Mouse (Mus musculus): ENCODE data around the gene Rsph6a.
A peak's percentile ranks its signal among the peaks of the same experiment; 100 is the strongest.

The Rsph6a gene

DNA sequence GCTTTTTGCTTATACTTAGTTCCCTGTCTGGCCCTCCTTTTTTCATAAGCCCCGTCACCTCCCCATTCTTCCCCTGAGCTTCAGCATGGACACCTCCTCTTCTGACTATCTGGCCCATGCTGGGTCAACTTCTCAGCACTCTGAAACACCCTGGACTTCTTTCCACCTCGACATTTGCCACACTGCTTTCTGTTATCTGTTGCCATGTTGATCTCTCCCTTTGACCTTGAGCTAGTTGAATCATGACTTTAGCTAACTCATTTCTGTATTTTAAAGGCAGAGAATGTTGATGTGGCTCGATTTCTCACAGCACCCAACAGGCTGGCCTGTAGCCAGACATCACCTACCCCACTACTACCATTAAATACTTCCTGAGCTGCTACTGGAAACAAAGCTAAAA lies 52.9 kb downstream of the Rsph6a start:
- DNase-seq: no peak

DNA sequence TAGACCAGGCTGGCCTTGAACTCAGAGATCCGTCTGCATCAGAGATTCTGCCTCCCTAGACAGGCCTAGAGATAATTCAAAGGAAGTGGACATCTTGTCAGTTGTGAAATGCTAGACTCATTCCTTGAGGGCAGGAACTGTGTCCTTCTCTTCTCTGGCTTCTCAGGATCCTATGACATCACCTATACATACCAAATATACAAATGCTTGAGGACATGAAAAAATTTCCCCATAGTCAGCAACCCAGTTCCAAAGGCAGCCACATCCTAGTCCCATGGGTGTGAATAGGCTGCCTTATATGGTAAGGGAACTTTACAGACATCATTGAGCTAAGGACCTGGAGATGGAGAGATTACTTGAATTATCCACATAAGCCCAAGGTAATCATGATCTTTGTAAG lies 55.1 kb downstream of the Rsph6a start:
- DNase-seq: no peak

- DNase-seq: peak; percentile 27 to 30
These were observed 63.7 kb downstream of the Rsph6a start, which contains the start of gene Gm4969 for GRCm38 (mm10) chr7:19118028-19118771. Gene Gm4969, minus strand, starts transcription at chr7:19118368.

DNA sequence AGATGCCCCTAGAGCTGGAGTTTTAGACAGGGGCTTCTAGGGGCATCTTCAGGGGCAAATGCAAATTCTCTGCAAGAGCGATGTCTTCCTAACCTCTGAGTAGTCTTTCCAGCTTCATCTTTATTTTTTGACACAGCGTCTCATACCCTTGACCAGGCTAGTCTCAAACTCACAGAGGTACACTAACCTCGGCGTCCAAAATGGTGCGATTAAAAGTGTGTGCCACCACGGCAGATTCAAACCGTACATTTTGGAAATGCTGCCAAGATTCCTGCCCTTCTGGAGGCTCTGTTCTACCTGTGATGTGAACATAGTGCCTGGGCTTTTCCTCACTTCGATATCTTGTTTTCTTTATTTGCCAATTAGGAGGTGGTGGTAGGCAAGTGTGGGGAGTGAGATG lies 64.6 kb downstream of the Rsph6a start:
- DNase-seq: no peak

- DNase-seq: peak; percentile 93 to 95
These were observed 65.3 kb downstream of the Rsph6a start, which contains the start of gene Fbxo46 for GRCm38 (mm10) chr7:19119631-19120429. Gene Fbxo46, plus strand, starts transcription at chr7:19119859.

- no peak for DNase-seq
These were observed 67.2 kb downstream of the Rsph6a start for GRCm38 (mm10) chr7:19121686-19122085.

All from B cell, adult 2 months (primary cell).